Mouse (Mus musculus) ES-E14 (cell line): ENCODE results near the gene Dusp5. TPM values are rescaled to one million over a fixed set of nuclear protein-coding genes. Genes with fewer than 3 reads are reported as not detected.
A peak's percentile ranks its signal among the peaks of the same experiment; 100 is the strongest.
"Not testable (repeated sequence)": the region's sequence is repeated elsewhere in the genome, so short reads cannot be mapped to it uniquely, and the experiment has no call there.

ENCODE experiments used
- DNase-seq: peaks from one replicate; pipeline ENCODE4 v3.0.0-alpha.2; 2013; ENCODE audit warnings: low read depth, low spot score
- H3K27ac ChIP-seq: 2 replicates; pipeline ENCODE4 v1.5.1; 2012; ENCODE audit warnings: low read depth, mild to moderate bottlenecking, low read length, moderate library complexity, mixed read lengths; ENCODE audit not compliant: poor library complexity, insufficient read depth, severe bottlenecking
- H3K36me3 ChIP-seq: 2 replicates; pipeline ENCODE4 v1.6.1; 2012; ENCODE audit warnings: mild to moderate bottlenecking, low read length, moderate library complexity, mixed read lengths; ENCODE audit not compliant: control insufficient read depth, poor library complexity, insufficient read depth, severe bottlenecking
- H3K4me1 ChIP-seq, 2 experiments: fragments of 150-350 bp in 1 of 2; sonication (generic) in 1 of 2; 2 replicates each; pipeline ENCODE4 v1.6.1; 2012; ENCODE audit warnings: low read length in 2 of 2, mild to moderate bottlenecking in 1 of 2, mixed read lengths in 1 of 2; ENCODE audit not compliant: control insufficient read depth in 2 of 2, insufficient read depth in 2 of 2, poor library complexity in 1 of 2
- H3K4me3 ChIP-seq, 2 experiments: fragments of 150-350 bp in 1 of 2; sonication (generic) in 1 of 2; 2 replicates each; pipeline ENCODE4 v1.5.1; 2012; ENCODE audit warnings: low read length in 2 of 2, low read depth in 1 of 2, mild to moderate bottlenecking in 1 of 2, mixed read lengths in 1 of 2; ENCODE audit not compliant: insufficient read depth in 1 of 2, poor library complexity in 1 of 2, severe bottlenecking in 1 of 2
- H3K9ac ChIP-seq: 2 replicates; pipeline ENCODE4 v1.6.1; 2012; ENCODE audit warnings: low read depth, mild to moderate bottlenecking, low read length, mixed read lengths; ENCODE audit not compliant: poor library complexity, insufficient read depth, severe bottlenecking
- H3K9me3 ChIP-seq: fragments of 150-350 bp; sonication (generic); 2 replicates; pipeline ENCODE4 v1.6.1; 2012; ENCODE audit warnings: low read depth, mild to moderate bottlenecking, low read length; ENCODE audit not compliant: control insufficient read depth, insufficient read depth
- CHD2 ChIP-seq: IDR thresholded peaks from 2 replicates; pipeline ENCODE4 v1.6.1; 2014; ENCODE audit warnings: mild to moderate bottlenecking, low read depth, low read length, inconsistent platforms
- HCFC1 ChIP-seq: IDR thresholded peaks from 2 replicates; pipeline ENCODE4 v1.6.1; 2012; ENCODE audit warnings: low read length, inconsistent platforms, borderline replicate concordance; ENCODE audit not compliant: insufficient read depth
- MAFK ChIP-seq: IDR thresholded peaks from 2 replicates; pipeline ENCODE4 v1.6.1; 2014; ENCODE audit warnings: mild to moderate bottlenecking, low read depth, low read length, inconsistent platforms; ENCODE audit not compliant: insufficient read depth
- ZC3H11A ChIP-seq: IDR thresholded peaks from 2 replicates; pipeline ENCODE4 v1.6.1; 2012; ENCODE audit warnings: low read depth, mild to moderate bottlenecking, inconsistent platforms, low read length, borderline replicate concordance
- ZNF384 ChIP-seq: IDR thresholded peaks from 2 replicates; pipeline ENCODE4 v1.6.1; 2012; ENCODE audit warnings: low read depth, low read length, inconsistent platforms
- in situ Hi-C, 2 experiments: fragments of 600-800 bp; cut with MboI; formaldehyde crosslinking; loops; one replicate each; pipeline ENCODE4 v1.15.1; 2025; ENCODE audit warnings: low sequenced_read_pairs in 2 of 2, inconsistent platforms in 1 of 2; ENCODE audit not compliant: unreplicated experiment in 2 of 2
- total RNA-seq: library from RNA; depleted of rRNA; stranded (reverse); fragments of 300-350 nt; gene quantifications from 2 replicates; pipeline ENCODE4 v1.2.3, GENCODE M21; 2012; rRNA removed

The Dusp5 gene
- total RNA-seq, 1 experiment = 24.1 TPM

DNA sequence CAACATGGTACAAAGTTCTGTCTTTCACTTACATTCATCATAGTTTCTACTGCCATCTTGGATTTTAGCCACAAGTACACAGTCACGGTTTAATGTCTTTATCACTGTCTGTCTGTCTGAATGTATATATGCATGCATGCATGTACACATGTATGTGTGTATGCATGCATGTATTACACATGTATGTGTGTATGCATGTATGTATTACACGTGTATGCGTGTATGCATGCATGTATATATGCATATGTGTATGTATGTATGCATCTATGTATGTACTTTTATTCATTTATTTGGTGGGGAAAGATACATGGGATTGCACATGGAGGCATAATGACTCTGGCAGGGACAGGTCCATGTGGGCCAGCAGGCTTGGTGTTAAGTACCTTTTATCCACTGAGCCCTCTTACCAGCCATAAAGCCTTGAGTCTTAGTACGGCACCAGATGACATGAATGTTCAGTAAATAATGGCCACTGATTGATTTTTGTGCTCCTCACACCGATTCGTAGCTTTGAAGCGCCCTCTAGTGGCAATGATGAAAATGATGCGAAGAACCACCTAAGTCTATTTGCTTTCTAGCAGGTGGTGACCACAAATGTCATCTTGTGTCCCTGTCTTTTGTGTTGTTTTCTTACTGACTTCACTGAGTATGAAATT lies 49.8 kb downstream of the Dusp5 start:
- H3K9ac ChIP-seq = no peak overlapping the region
- in situ Hi-C loops = loop anchor here (10.0 kb wide), 2 partner anchors 174 to 184 kb away; partner anchors contain the start of gene Smndc1 (in 1 of the 2)
- TF ChIP-seq ZNF384 (0 out of 2 replicates have a peak, but pooled peaks have one; percentile 27), ZC3H11A (peak; percentile 92), CHD2 (no peak), MAFK (no peak), HCFC1 (no peak)
- H3K4me1 ChIP-seq = peaks cover 2 to 12% of the 10 kb centered on the region in 2 experiments; a peak in 3 of 4 replicates
- no peak overlapping the region for H3K4me3 ChIP-seq
- no peaks in the 10 kb centered on the region for H3K36me3 ChIP-seq
- H3K27ac ChIP-seq = no peak overlapping the region
- H3K9me3 ChIP-seq = peaks cover 3% of the 10 kb centered on the region; the same call in 1 of the 2 replicates
- no peak for DNase-seq

DNA sequence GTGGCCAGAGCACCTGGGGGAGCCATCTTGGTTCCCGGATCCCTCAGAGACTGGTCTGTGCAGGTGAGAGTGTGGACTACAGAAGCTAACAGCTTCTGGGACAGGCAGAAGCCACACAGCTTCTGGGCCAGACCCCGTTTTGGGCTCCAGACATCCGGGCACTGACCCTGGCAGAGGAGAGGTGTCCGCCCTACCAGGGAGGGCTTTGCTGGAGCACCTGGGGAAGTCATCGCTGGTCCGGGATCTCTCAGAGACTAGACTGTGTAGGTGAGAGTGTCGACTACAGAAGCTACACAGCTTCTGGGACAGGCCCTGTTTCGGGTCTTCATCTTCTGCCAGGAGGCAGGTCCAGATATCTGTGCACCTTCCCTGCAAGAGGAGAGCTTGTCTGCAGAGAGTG lies 51.4 kb downstream of the Dusp5 start:
- DNase-seq = not testable (repeated sequence)

DNA sequence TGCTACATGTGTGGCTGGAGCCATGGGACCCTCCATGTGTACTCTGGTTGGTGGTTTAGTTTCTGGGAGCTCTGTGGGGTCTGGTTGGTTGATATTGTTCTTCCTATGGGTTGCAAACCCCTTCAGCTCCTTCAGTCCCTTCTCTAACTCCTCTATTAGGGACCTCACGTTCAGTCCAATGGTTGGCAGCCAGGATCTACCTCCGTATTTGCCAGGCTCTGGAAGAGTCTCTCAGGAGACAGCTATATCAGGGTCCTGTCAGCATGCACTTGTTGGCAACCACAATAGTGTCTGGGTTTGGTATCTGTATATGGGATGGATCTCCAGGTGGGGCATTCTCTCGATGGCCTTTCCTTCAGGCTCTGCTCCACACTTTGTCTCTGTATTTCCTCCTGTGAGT lies 58.8 kb downstream of the Dusp5 start:
- peaks cover 11% of the 10 kb centered on the region for H3K9me3 ChIP-seq
- in situ Hi-C loops, H3K4me1 ChIP-seq, H3K4me3 ChIP-seq, H3K36me3 ChIP-seq, H3K9ac ChIP-seq, H3K27ac ChIP-seq, DNase-seq: not testable (repeated sequence)

More for the DNA sequence above, 51.4 kb downstream of the Dusp5 start:
- H3K27ac ChIP-seq, H3K9me3 ChIP-seq, H3K36me3 ChIP-seq, H3K4me3 ChIP-seq, in situ Hi-C loops, H3K9ac ChIP-seq, H3K4me1 ChIP-seq: not testable (repeated sequence)

DNA sequence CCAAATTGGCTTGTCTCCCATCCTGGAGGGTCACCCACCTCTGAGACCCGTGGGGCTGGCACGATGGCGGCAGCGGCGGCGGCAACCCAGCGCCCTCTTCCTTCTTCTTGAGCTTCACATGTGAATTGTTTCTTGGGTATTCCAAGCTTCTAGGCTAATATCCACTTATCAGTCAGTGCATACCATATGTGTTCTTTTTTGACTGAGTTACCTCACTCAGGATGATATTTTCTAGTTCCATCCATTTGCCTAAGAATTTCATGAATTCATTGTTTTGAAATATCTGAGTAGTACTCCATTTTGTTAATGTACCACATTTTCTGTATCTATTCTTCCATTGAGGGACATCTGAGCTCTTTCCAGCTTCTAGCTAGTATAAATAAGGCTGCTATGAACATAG lies 60.1 kb downstream of the Dusp5 start, which contains the start of gene Nutf2-ps1:
TSS of gene Nutf2-ps1 (minus strand) at position 101 of the 400 bp plus-strand sequence.
- DNase-seq, H3K9ac ChIP-seq, H3K27ac ChIP-seq, H3K4me3 ChIP-seq, in situ Hi-C loops, H3K4me1 ChIP-seq, H3K9me3 ChIP-seq, H3K36me3 ChIP-seq: not testable (repeated sequence)

Other genes starting within 250 kb of the Dusp5 start
- 20.1 and 28.5 TPM in 2 replicates for gene Mxi1, start 218.6 kb upstream of the Dusp5 start, total RNA-seq
- gene Gm10197, start 157.3 kb upstream of the Dusp5 start, total RNA-seq = not detected in 2 replicates
- 32.6 and 37.4 TPM in 2 replicates for gene Smndc1, start 138.5 kb upstream of the Dusp5 start, total RNA-seq
- 38.3 and 48.2 TPM in 2 replicates for gene Nutf2-ps1, start 60.0 kb downstream of the Dusp5 start, total RNA-seq
- 54.8 and 76.0 TPM in 2 replicates for gene Smc3, start 71.3 kb downstream of the Dusp5 start, total RNA-seq
- gene Rbm20, start 148.2 kb downstream of the Dusp5 start, total RNA-seq = 1.4 and 2.5 TPM in 2 replicates